In the genomic region with DNA sequence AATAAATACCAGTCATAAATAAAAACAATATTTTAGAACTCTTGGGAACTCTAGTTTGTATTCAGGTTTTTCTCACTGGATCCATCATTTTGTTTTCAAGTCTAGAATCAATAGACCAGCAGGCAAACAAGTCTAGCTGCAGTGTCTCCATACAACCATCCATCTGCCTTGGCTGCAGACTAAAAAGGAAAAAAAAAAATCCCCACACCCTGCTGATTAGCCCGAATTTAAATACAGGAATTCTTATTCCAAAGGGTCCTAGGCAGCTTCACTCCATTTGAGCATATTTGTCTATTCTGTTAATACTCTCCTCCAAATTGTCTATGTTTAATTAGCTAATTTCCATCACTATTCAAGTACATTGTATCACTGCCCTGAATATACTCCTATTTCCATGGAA, we compare ENCODE assay signal across 26 mouse cellular contexts.
"Had no signal": no experiment of that assay in that cellular context is flagged by ENCODE, and none has a peak within 500 bp of the region (broad histone marks: within the 10 kb centered on the region; RNA-seq: fewer than 3 reads in every experiment).

No protein-coding gene starts in this region.

- H3K27ac ChIP-seq: heart, embryonic 10.5 days; hindbrain, embryonic 10.5 days; hindbrain, embryonic 12.5 days; hindbrain, embryonic 14.5 days; intestine, embryonic 15.5 days; limb, embryonic 10.5 days; limb, embryonic 12.5 days; liver, embryonic 13.5 days; liver, embryonic 15.5 days had no signal

- DNase-seq: gastrocnemius, postnatal 14 days; gastrocnemius, postnatal 36 days; heart, adult 11 months; heart, postnatal 10 days; heart, postnatal 4 days; kidney, adult 18-20 months; kidney, adult 8-10 months; kidney, postnatal 10 days; kidney, postnatal 25 days; kidney, postnatal 4 days; liver; liver, embryonic 13.5 days; liver, postnatal 0 days had no signal

- ATAC-seq: hindbrain, embryonic 16.5 days; inflammation-experienced regulatory T-cells, adult 6 months; intestine, embryonic 15.5 days; intestine, postnatal 0 days; liver, postnatal 0 days had no signal

- H3K9me3 ChIP-seq: heart, embryonic 10.5 days; heart, embryonic 12.5 days; hindbrain, embryonic 10.5 days; hindbrain, embryonic 12.5 days; intestine, embryonic 15.5 days; limb, embryonic 10.5 days; limb, embryonic 12.5 days; liver, embryonic 13.5 days; liver, embryonic 15.5 days had no signal

- H3K4me3 ChIP-seq: heart, embryonic 10.5 days; heart, embryonic 12.5 days; hindbrain, embryonic 10.5 days; hindbrain, embryonic 12.5 days; intestine, embryonic 15.5 days; limb, embryonic 10.5 days; limb, embryonic 12.5 days; liver, embryonic 13.5 days; liver, embryonic 15.5 days had no signal

- H3K9ac ChIP-seq: heart, embryonic 12.5 days; hindbrain, embryonic 12.5 days; hindbrain, embryonic 14.5 days; intestine, embryonic 15.5 days; limb, embryonic 12.5 days; liver, embryonic 13.5 days; liver, embryonic 15.5 days; liver, postnatal 0 days had no signal

- H3K4me1 ChIP-seq: heart, embryonic 10.5 days; heart, embryonic 12.5 days; hindbrain, embryonic 10.5 days; hindbrain, embryonic 12.5 days; intestine, embryonic 15.5 days; limb, embryonic 10.5 days; limb, embryonic 12.5 days; liver, embryonic 13.5 days; liver, embryonic 15.5 days had no signal

- H3K4me2 ChIP-seq: heart, embryonic 12.5 days; hindbrain, embryonic 12.5 days; hindbrain, embryonic 14.5 days; intestine, embryonic 15.5 days; limb, embryonic 12.5 days; liver, embryonic 11.5 days; liver, embryonic 13.5 days; liver, embryonic 15.5 days had no signal

- H3K36me3 ChIP-seq: heart, embryonic 10.5 days; heart, embryonic 12.5 days; hindbrain, embryonic 10.5 days; hindbrain, embryonic 12.5 days; intestine, embryonic 15.5 days; limb, embryonic 10.5 days; limb, embryonic 12.5 days; liver, embryonic 13.5 days; liver, embryonic 15.5 days had no signal

- H3K27me3 ChIP-seq: heart, embryonic 12.5 days; hindbrain, embryonic 12.5 days; intestine, embryonic 15.5 days; limb, embryonic 12.5 days; liver, embryonic 13.5 days; liver, embryonic 15.5 days had no signal
